Mouse (Mus musculus): ENCODE results near the gene Mrpl9.

DNA sequence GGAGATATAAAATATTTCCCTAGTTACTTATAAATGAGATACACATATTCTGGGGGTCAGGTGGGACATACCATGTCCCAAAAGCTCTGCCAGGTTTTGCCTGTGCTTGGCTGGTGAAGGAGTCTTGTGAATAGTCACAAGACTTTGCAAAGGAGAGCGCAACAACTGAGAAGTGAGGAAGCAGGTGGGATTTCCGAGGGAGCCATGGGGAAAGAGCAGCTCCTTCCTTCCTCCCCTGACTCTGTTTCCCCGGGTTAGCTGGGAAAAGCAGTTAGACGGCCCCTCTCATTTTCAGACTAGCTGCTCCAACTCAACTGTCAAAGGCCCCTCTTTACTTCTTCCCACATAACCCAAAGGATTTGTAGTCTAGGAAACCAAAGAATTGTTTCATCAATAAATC lies 54.0 kb downstream of the Mrpl9 start:
- TF ChIP-seq CTCF (IDR thresholded peaks at IDR 0.05; ENCODE audit: low read depth, low read length) (no peak), EP300 (IDR thresholded peaks at IDR 0.05; ENCODE audit: insufficient read depth, low read depth, low read length) (no peak)

Measured in ES-Bruce4 (cell line).